Mouse (Mus musculus) lung, postnatal 25 days (tissue): ENCODE data around the gene Pck2.

Experiments used
- DNase-seq: peaks from one replicate; pipeline ENCODE4 v3.0.0; 2022; ENCODE audit warnings: low spot score

Gene Pck2

GRCm38 (mm10) chr14:55527940-55528339 lies 12.1 kb upstream of the Pck2 start:
- peak; percentile 39 for DNase-seq

GRCm38 (mm10) chr14:55536116-55536745 lies 3.8 kb upstream of the Pck2 start:
- DNase-seq: no peak

GRCm38 (mm10) chr14:55540787-55541321 lies 788 bp downstream of the Pck2 start:
- peak; percentile 79 for DNase-seq

DNA sequence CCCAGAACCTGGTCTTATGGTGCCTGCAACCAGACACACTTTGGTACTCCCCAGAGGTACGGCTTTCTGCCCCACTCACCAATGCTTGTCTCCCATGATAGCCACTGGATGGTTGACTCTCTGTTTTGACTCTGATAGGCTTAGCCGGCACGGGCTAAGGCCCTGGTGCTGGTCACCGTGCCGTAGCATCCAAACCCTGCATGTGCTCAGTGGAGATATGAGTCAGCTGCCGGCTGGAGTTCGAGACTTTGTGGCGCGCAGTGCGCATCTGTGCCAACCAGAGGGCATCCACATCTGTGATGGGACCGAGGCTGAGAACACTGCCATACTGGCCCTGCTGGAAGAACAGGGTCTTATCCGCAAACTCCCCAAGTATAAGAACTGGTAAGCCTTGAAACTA lies 2.2 kb downstream of the Pck2 start:
- DNase-seq: no peak

DNA sequence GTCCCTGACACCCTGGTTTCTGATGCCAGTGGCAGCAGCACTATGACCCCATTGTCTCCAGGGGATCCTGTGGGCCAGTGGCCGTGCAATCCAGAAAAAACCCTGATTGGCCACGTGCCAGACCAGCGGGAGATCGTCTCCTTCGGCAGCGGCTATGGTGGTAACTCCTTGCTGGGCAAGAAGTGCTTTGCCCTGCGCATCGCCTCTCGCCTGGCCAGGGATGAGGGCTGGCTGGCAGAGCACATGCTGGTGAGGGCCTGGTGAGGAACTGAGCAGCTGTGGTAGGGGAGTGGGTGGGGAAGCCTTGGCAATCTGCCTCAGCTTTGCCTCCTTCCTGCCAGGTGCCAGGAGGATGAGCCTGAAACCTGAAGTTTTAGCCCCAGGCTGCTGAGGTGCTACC lies 4.3 kb downstream of the Pck2 start:
- DNase-seq: no peak

- DNase-seq: no peak
These were observed 10.1 kb downstream of the Pck2 start for GRCm38 (mm10) chr14:55550191-55550590.

GRCm38 (mm10) chr14:55551347-55551746 lies 11.3 kb downstream of the Pck2 start:
- no peak for DNase-seq

DNA sequence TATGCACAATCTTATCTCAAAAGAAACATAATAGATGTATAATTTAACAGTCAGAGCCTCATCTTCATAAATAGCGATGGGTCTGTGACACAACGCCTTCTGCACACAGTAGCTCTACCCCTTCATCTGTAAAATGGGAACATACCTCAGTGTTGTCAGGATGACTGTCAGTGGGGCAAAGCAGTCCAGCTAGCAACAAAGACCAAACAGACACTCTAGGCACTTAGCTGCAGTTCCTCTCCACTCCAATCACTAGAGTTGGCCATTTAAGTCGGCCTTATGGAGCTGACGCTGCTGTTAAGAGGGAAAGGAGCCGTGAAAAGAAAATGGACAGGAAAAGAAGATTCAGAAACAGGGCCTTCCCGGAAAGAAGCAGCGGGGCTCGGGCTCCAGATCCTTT lies 11.7 kb downstream of the Pck2 start:
- DNase-seq: no peak

- DNase-seq: no peak
These were observed 14.6 kb downstream of the Pck2 start for GRCm38 (mm10) chr14:55554635-55555034.

DNA sequence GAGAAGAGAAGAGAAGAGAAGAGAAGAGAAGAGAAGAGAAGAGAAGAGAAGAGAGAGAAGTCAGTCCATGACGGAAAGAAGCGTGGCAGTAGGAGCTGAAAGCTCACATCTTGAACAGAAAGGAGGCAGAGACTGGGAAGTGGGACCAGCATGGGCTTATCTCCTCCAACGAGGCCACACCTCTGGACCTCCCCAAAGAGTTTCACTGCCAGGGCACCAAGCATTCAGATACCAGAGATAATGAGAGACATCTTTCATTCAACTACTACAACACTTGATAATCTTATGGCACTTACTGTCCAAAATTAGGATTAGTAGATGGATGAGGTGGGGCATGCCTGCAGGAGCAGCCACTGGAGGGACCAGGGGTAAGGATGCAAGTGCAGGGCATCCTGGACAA lies 15.7 kb downstream of the Pck2 start:
- DNase-seq: no peak

- peak; percentile 93 for DNase-seq
These were observed 16.9 kb downstream of the Pck2 start for GRCm38 (mm10) chr14:55557003-55557402.

DNA sequence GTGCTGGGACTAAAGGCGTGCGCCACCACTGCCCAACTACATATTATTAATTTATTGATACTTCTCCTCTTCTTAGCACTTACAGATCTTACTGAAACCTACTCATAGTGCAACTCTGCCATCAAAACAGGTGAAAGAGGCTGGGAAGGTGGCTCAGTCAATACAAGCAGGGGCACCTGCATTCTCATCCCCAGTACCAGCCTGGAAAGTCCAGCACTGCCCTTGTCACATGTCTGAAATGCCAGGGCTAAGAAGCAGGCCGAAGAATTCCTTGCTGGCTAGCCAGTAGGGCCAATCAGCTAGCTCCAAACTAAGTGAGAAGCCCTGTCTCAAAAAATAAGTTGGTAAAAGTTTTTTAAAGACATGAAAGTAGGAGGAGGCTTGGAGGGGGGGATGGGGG lies 17.5 kb downstream of the Pck2 start:
- DNase-seq: no peak

- DNase-seq: no peak
These were observed 18.8 kb downstream of the Pck2 start for GRCm38 (mm10) chr14:55558740-55559448.

DNA sequence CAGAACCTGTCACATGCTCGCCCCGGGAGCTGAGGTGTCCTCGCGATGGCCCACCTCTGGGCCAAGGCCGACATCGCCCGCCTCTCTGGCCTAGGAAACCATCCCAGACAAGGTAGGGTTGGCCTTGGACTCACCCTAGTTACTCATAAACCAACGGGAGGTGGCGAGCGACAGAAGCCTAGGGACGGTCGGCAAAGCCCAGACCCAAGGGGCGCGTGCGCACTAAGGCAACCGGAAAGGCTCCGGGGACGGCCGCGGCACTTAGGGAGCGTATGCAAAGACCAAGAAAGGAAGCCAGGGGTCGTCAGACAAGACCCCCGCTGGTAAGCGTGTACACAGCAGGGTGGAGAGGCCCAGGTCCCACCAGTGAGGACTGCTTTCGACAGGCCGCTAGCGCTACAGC lies 19.7 kb downstream of the Pck2 start, which contains the start of gene Dcaf11:
Gene Dcaf11, plus strand, starts transcription at position 208 of the 403 bp plus-strand sequence.
- peak; percentile 94 for DNase-seq

GRCm38 (mm10) chr14:55560202-55561073 lies 20.4 kb downstream of the Pck2 start, which contains the start of gene A730061H03Rik:
TSS of gene A730061H03Rik (minus strand) at chr14:55560406.
- DNase-seq: peak; percentile 99

DNA sequence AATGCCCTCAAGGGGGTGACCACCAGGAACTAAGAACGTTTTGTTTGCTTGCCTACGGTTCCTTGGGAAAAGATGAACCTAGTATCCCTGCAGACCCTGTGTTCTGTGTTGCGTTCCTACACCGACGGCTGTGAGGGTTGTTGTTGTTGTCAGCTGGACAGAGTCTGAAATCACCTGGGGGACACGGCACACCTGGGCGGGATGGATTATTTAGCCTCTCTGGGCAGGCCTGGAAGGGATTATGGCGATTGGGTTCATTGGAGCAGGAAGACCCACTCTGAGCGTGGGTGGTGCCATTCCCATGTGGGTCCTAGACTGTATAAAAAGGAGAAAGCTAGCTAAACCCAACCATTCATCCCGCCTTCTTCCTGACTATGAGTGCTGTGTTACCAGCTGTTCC lies 21.8 kb downstream of the Pck2 start:
- no peak for DNase-seq

DNA sequence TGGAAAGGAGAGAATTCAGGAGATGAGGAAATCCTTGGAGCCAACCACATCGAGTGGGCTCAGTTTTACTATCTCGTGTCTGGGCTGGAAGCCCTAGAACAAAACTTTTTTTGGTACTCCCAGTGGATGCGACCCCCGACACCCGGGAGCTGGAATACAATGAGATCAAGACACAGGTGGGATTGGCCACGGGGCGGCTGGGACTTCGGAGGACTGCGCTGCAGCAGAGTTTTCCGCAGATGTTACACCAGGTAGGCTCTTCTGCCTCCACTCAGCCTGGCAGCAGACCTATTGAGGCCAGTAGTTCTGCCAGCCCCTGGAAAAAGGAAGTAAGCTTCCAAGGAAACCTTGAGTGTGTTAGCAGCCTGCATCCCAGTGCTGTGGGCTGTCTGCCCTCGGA lies 23.2 kb downstream of the Pck2 start:
- no peak for DNase-seq

GRCm38 (mm10) chr14:55565748-55566147 lies 25.7 kb downstream of the Pck2 start:
- DNase-seq: no peak

GRCm38 (mm10) chr14:55567496-55567895 lies 27.4 kb downstream of the Pck2 start:
- DNase-seq: no peak

- no peak for DNase-seq
These were observed 30.5 kb downstream of the Pck2 start for GRCm38 (mm10) chr14:55570588-55570987.

- no peak for DNase-seq
These were observed 31.7 kb downstream of the Pck2 start for GRCm38 (mm10) chr14:55571760-55572159.

DNA sequence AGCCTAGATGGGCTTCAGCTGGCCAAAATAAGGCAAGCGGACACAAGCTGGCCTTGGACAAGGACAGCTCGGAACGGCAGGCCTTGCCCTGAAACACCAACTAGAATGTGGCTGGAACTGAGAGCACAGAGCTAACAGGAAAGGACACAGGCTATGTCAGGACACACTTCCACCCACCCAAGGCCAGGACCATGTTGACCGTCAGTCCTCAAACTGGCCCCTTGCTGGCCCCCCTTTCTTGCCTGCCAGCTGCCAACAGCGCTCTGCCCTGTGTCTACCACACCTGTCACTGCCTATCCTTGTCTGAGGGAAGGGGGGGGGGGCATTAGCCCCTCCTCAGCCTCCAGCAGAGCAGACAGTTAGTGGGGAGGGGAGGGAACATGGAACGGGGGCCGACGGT lies 35.2 kb downstream of the Pck2 start, which contains the start of gene Fitm1:
Gene Fitm1, plus strand, starts transcription at position 316 of the 400 bp plus-strand sequence.
- DNase-seq: no peak
